Mouse (Mus musculus) brain, embryonic 14.5 days (tissue): ENCODE measurements around the gene Acpp.

ENCODE experiments used
- CTCF ChIP-seq: fragments of 200-500 bp; IDR thresholded peaks from 2 replicates; pipeline ENCODE4 v1.5.1; 2012; ENCODE audit warnings: inconsistent platforms, mild to moderate bottlenecking, moderate library complexity, borderline replicate concordance; ENCODE audit not compliant: insufficient read depth, insufficient read length; ENCODE audit errors: extremely low read depth
- POLR2A ChIP-seq: fragments of 200-500 bp; IDR thresholded peaks from 2 replicates; pipeline ENCODE4 v1.6.1; 2012; ENCODE audit warnings: mild to moderate bottlenecking, inconsistent platforms, borderline replicate concordance; ENCODE audit not compliant: poor library complexity, insufficient read depth, insufficient read length, severe bottlenecking; ENCODE audit errors: extremely low read depth

- TF ChIP-seq CTCF (no peak), POLR2A (no peak)
Observed at GRCm38 (mm10) chr9:104243799-104244466, 93.6 kb downstream of the Acpp start.
